Mouse (Mus musculus): ENCODE results near the gene Taf8. TPM values are rescaled to one million over a fixed set of nuclear protein-coding genes. Genes with fewer than 3 reads are reported as not detected.

Taf8 gene
- total RNA-seq, 1 experiment: 40.0 TPM

GRCm38 (mm10) chr17:47459341-47459919 is 42.7 kb downstream of the Taf8 start:
- H3K27ac ChIP-seq (ENCODE audit: insufficient read depth, low read depth, low read length, poor library complexity, severe bottlenecking): no peak overlapping the region
- H3K9me3 ChIP-seq (ENCODE audit: control insufficient read depth, insufficient read depth, low read depth, low read length): no peaks in the 10 kb centered on the region
- H3K4me3 ChIP-seq (ENCODE audit: insufficient read depth in 1 of 2, low read depth in 1 of 2, low read length in 2 of 2, poor library complexity in 1 of 2, severe bottlenecking in 1 of 2): no peak overlapping the region
- DNase-seq (ENCODE audit: low read depth, low spot score): no peak
- H3K9ac ChIP-seq (ENCODE audit: insufficient read depth, low read depth, low read length, poor library complexity, severe bottlenecking): no peak overlapping the region
- in situ Hi-C loops (cut with MboI; ENCODE audit: low sequenced_read_pairs in 2 of 2, unreplicated experiment in 2 of 2): no loop called here
- no peaks in the 10 kb centered on the region for H3K36me3 ChIP-seq (ENCODE audit: control insufficient read depth, insufficient read depth, low read length, poor library complexity, severe bottlenecking)
- H3K4me1 ChIP-seq (ENCODE audit: control insufficient read depth in 2 of 2, insufficient read depth in 2 of 2, low read length in 2 of 2, poor library complexity in 1 of 2): peaks cover 0 to 14% of the 10 kb centered on the region in 2 experiments; a peak in 1 of 4 replicates
- no peak for TF ChIP-seq CHD2 (IDR thresholded peaks at IDR 0.05; ENCODE audit: low read depth, low read length)
- TF ChIP-seq HCFC1 (IDR thresholded peaks at IDR 0.05; ENCODE audit: borderline replicate concordance, insufficient read depth, low read length): no peak
- TF ChIP-seq ZC3H11A (IDR thresholded peaks at IDR 0.05; ENCODE audit: borderline replicate concordance, low read depth, low read length): no peak
- no peak for TF ChIP-seq MAFK (IDR thresholded peaks at IDR 0.05; ENCODE audit: insufficient read depth, low read depth, low read length)
- TF ChIP-seq ZNF384 (IDR thresholded peaks at IDR 0.05; ENCODE audit: low read depth, low read length): no peak

- Histone ChIP-seq H3K9me3 (ENCODE audit: control insufficient read depth, insufficient read depth, low read depth, low read length) (no peaks in the 10 kb centered on the region), H3K4me1 (ENCODE audit: control insufficient read depth in 2 of 2, insufficient read depth in 2 of 2, low read length in 2 of 2, poor library complexity in 1 of 2) (peaks cover 0 to 10% of the 10 kb centered on the region in 2 experiments; a peak in 1 of 4 replicates), H3K27ac (ENCODE audit: insufficient read depth, low read depth, low read length, poor library complexity, severe bottlenecking) (no peak overlapping the region), H3K36me3 (ENCODE audit: control insufficient read depth, insufficient read depth, low read length, poor library complexity, severe bottlenecking) (no peaks in the 10 kb centered on the region), H3K4me3 (ENCODE audit: insufficient read depth in 1 of 2, low read depth in 1 of 2, low read length in 2 of 2, poor library complexity in 1 of 2, severe bottlenecking in 1 of 2) (no peak overlapping the region), H3K9ac (ENCODE audit: insufficient read depth, low read depth, low read length, poor library complexity, severe bottlenecking) (no peak overlapping the region)
- no peak for DNase-seq (ENCODE audit: low read depth, low spot score)
- in situ Hi-C loops (cut with MboI; ENCODE audit: low sequenced_read_pairs in 2 of 2, unreplicated experiment in 2 of 2): no loop called here
- no peak for TF ChIP-seq MAFK (IDR thresholded peaks at IDR 0.05; ENCODE audit: insufficient read depth, low read depth, low read length)
- TF ChIP-seq ZNF384 (IDR thresholded peaks at IDR 0.05; ENCODE audit: low read depth, low read length): no peak
- TF ChIP-seq ZC3H11A (IDR thresholded peaks at IDR 0.05; ENCODE audit: borderline replicate concordance, low read depth, low read length): no peak; the same call in 1 of the 2 replicates
- TF ChIP-seq HCFC1 (IDR thresholded peaks at IDR 0.05; ENCODE audit: borderline replicate concordance, insufficient read depth, low read length): no peak
- no peak for TF ChIP-seq CHD2 (IDR thresholded peaks at IDR 0.05; ENCODE audit: low read depth, low read length)
Observed at GRCm38 (mm10) chr17:47458936-47459335, 43.2 kb downstream of the Taf8 start.

DNA sequence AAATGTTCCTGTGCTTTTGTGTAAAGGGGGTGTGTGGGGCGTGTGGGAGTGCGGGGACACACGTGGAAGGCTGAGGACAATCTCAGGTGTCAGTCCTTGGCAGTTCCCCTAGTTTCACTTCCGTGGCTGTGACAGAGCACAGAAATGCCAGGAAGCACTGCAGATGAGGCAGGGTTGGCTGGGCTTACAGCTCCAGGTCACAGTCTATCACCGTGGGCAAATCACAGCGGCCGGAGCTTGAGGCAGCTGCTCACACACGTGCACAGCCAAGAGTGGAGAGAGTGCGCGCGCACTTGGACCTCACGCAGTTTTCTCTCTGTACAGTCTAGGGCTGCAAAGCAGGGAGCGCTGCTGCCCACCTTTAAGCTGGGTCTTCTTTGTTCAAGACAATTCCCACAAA is 43.8 kb downstream of the Taf8 start:
- no peaks in the 10 kb centered on the region for H3K36me3 ChIP-seq (ENCODE audit: control insufficient read depth, insufficient read depth, low read length, poor library complexity, severe bottlenecking)
- H3K9me3 ChIP-seq (ENCODE audit: control insufficient read depth, insufficient read depth, low read depth, low read length): no peaks in the 10 kb centered on the region
- DNase-seq (ENCODE audit: low read depth, low spot score): no peak
- no peak overlapping the region for H3K4me3 ChIP-seq (ENCODE audit: insufficient read depth in 1 of 2, low read depth in 1 of 2, low read length in 2 of 2, poor library complexity in 1 of 2, severe bottlenecking in 1 of 2)
- in situ Hi-C loops (cut with MboI; ENCODE audit: low sequenced_read_pairs in 2 of 2, unreplicated experiment in 2 of 2): no loop called here
- peaks cover 0 to 10% of the 10 kb centered on the region in 2 experiments; a peak in 1 of 4 replicates for H3K4me1 ChIP-seq (ENCODE audit: control insufficient read depth in 2 of 2, insufficient read depth in 2 of 2, low read length in 2 of 2, poor library complexity in 1 of 2)
- TF ChIP-seq ZC3H11A (IDR thresholded peaks at IDR 0.05; ENCODE audit: borderline replicate concordance, low read depth, low read length) (no peak), ZNF384 (IDR thresholded peaks at IDR 0.05; ENCODE audit: low read depth, low read length) (no peak), MAFK (IDR thresholded peaks at IDR 0.05; ENCODE audit: insufficient read depth, low read depth, low read length) (no peak), CHD2 (IDR thresholded peaks at IDR 0.05; ENCODE audit: low read depth, low read length) (no peak), HCFC1 (IDR thresholded peaks at IDR 0.05; ENCODE audit: borderline replicate concordance, insufficient read depth, low read length) (no peak)
- H3K27ac ChIP-seq (ENCODE audit: insufficient read depth, low read depth, low read length, poor library complexity, severe bottlenecking): no peak overlapping the region
- no peak overlapping the region for H3K9ac ChIP-seq (ENCODE audit: insufficient read depth, low read depth, low read length, poor library complexity, severe bottlenecking)

- Histone ChIP-seq H3K9ac (ENCODE audit: insufficient read depth, low read depth, low read length, poor library complexity, severe bottlenecking) (no peak overlapping the region), H3K9me3 (ENCODE audit: control insufficient read depth, insufficient read depth, low read depth, low read length) (no peaks in the 10 kb centered on the region), H3K4me3 (ENCODE audit: insufficient read depth in 1 of 2, low read depth in 1 of 2, low read length in 2 of 2, poor library complexity in 1 of 2, severe bottlenecking in 1 of 2) (no peak overlapping the region), H3K36me3 (ENCODE audit: control insufficient read depth, insufficient read depth, low read length, poor library complexity, severe bottlenecking) (no peaks in the 10 kb centered on the region), H3K4me1 (ENCODE audit: control insufficient read depth in 2 of 2, insufficient read depth in 2 of 2, low read length in 2 of 2, poor library complexity in 1 of 2) (peaks cover 3 to 26% of the 10 kb centered on the region in 2 experiments; a peak in 2 of 4 replicates), H3K27ac (ENCODE audit: insufficient read depth, low read depth, low read length, poor library complexity, severe bottlenecking) (no peak overlapping the region)
- in situ Hi-C loops (cut with MboI; ENCODE audit: low sequenced_read_pairs in 2 of 2, unreplicated experiment in 2 of 2): no loop called here
- no peak for TF ChIP-seq ZC3H11A (IDR thresholded peaks at IDR 0.05; ENCODE audit: borderline replicate concordance, low read depth, low read length)
- DNase-seq (ENCODE audit: low read depth, low spot score): no peak
Observed at GRCm38 (mm10) chr17:47454675-47455074, 47.4 kb downstream of the Taf8 start.

DNA sequence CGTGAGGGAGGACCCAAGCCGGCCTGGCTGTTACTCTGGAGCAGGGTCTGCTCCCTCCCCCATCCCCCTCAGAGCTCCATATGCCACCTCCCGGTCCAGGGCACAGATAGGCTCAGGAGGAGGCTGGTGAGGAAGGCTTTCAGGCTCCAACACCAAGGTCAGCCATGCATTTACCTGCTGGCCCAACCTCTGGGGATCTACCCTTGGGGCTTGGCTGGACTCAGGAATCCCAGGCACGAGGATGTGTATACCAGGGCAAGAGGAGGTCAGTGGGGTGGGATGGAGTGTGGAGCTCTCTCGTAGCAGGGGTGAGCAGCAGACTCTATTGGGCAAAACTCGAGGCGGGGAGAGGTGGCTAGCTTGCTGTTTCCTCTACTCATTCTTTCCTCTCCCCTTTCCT is 49.2 kb downstream of the Taf8 start:
- TF ChIP-seq MAFK (IDR thresholded peaks at IDR 0.05; ENCODE audit: insufficient read depth, low read depth, low read length): no peak
- no peak for TF ChIP-seq CHD2 (IDR thresholded peaks at IDR 0.05; ENCODE audit: low read depth, low read length)
- TF ChIP-seq HCFC1 (IDR thresholded peaks at IDR 0.05; ENCODE audit: borderline replicate concordance, insufficient read depth, low read length): no peak
- no peak for TF ChIP-seq ZC3H11A (IDR thresholded peaks at IDR 0.05; ENCODE audit: borderline replicate concordance, low read depth, low read length)
- TF ChIP-seq ZNF384 (IDR thresholded peaks at IDR 0.05; ENCODE audit: low read depth, low read length): no peak
- Histone ChIP-seq H3K9me3 (ENCODE audit: control insufficient read depth, insufficient read depth, low read depth, low read length) (no peaks in the 10 kb centered on the region), H3K27ac (ENCODE audit: insufficient read depth, low read depth, low read length, poor library complexity, severe bottlenecking) (no peak overlapping the region), H3K4me3 (ENCODE audit: insufficient read depth in 1 of 2, low read depth in 1 of 2, low read length in 2 of 2, poor library complexity in 1 of 2, severe bottlenecking in 1 of 2) (no peak overlapping the region), H3K9ac (ENCODE audit: insufficient read depth, low read depth, low read length, poor library complexity, severe bottlenecking) (no peak overlapping the region; the same call in 1 of the 2 replicates), H3K36me3 (ENCODE audit: control insufficient read depth, insufficient read depth, low read length, poor library complexity, severe bottlenecking) (no peaks in the 10 kb centered on the region), H3K4me1 (ENCODE audit: control insufficient read depth in 2 of 2, insufficient read depth in 2 of 2, low read length in 2 of 2, poor library complexity in 1 of 2) (peaks cover 9 to 42% of the 10 kb centered on the region in 2 experiments; a peak in 3 of 4 replicates)
- in situ Hi-C loops (cut with MboI; ENCODE audit: low sequenced_read_pairs in 2 of 2, unreplicated experiment in 2 of 2): no loop called here
- DNase-seq (ENCODE audit: low read depth, low spot score): no peak

All from ES-E14 (cell line).